Mouse (Mus musculus) gastrocnemius, adult 2 months (tissue): ENCODE results near the gene Ppp2r5d. TPM values are rescaled to one million over a fixed set of nuclear protein-coding genes. Genes with fewer than 3 reads are reported as not detected.

Experiments
- DNase-seq: peaks from one replicate; pipeline ENCODE4 v3.0.0; 2022
- H3K27ac ChIP-seq: fragments of 200-600 bp; 2 replicates; pipeline ENCODE4 v1.8.1; 2022; ENCODE audit warnings: mild to moderate bottlenecking
- H3K4me3 ChIP-seq: fragments of 200-600 bp; 2 replicates; pipeline ENCODE4 v1.8.1; 2022; ENCODE audit warnings: mild to moderate bottlenecking, moderate library complexity
- CTCF ChIP-seq: fragments of 200-600 bp; IDR thresholded peaks from 2 replicates; pipeline ENCODE4 v1.8.1; 2022; ENCODE audit warnings: antibody characterized with exemption, mild to moderate bottlenecking, moderate library complexity
- intact Hi-C: fragments of 180-260 bp; cut with DNase I; formaldehyde crosslinking; loops from one replicate; pipeline ENCODE4 v1.15.1; 2025
- total RNA-seq, 2 experiments: library from RNA; stranded (reverse); gene quantifications; 2 replicates each; pipeline ENCODE4 v1.2.3; 2021

Gene Ppp2r5d
- total RNA-seq, 2 experiments from 2014 or later = 30.0 to 33.1 TPM

- TF ChIP-seq CTCF = no peak
- intact Hi-C loops = loop anchor here (2.0 kb wide), 1 partner anchor 68 kb away; no protein-coding TSS in a partner anchor
- peak overlapping the region; percentile 91 for H3K4me3 ChIP-seq
- no peak for DNase-seq
- peak overlapping the region; percentile 93 for H3K27ac ChIP-seq
Measured at GRCm38 (mm10) chr17:46712442-46712841, 7.5 kb upstream of the Ppp2r5d start.

GRCm38 (mm10) chr17:46711612-46712271, 6.8 kb upstream of the Ppp2r5d start:
- peak; percentile 73 for DNase-seq
- Histone ChIP-seq H3K4me3 (peak overlapping the region; percentile 91), H3K27ac (peak overlapping the region; percentile 93)
- intact Hi-C loops = loop anchor here (2.0 kb wide), 1 partner anchor 67 kb away; no protein-coding TSS in a partner anchor
- TF ChIP-seq CTCF = no peak

- peak within 1 kb of the TSS; percentile 93 for H3K27ac ChIP-seq
Measured at GRCm38 (mm10) chr17:46710959-46711597, 6.2 kb upstream of the Ppp2r5d start, which contains the start of gene Pex6. Pex6 (plus strand) TSS chr17:46711463.

GRCm38 (mm10) chr17:46706375-46707089, 1.6 kb upstream of the Ppp2r5d start:
- intact Hi-C loops = loop anchor here (10.0 kb wide), 1 partner anchor 152 kb away; the partner anchor contains the start of gene Srf
- no peak for TF ChIP-seq CTCF
- Histone ChIP-seq H3K4me3 (no peak overlapping the region), H3K27ac (peak overlapping the region; percentile 38)
- DNase-seq = peak; percentile 59

More at GRCm38 (mm10) chr17:46710959-46711597, 6.2 kb upstream of the Ppp2r5d start, which contains the start of gene Pex6:
- TF ChIP-seq CTCF = no peak
- DNase-seq = peak; percentile 96
- peak within 1 kb of the TSS; percentile 91 for H3K4me3 ChIP-seq
- intact Hi-C loops = no loop called here

- TF ChIP-seq CTCF = no peak
- peak overlapping the region; percentile 92 for H3K27ac ChIP-seq
- H3K4me3 ChIP-seq = peak overlapping the region; percentile 74
- no peak for DNase-seq
- intact Hi-C loops = loop anchor here (10.0 kb wide), 1 partner anchor 149 kb away; the partner anchor contains the start of gene Srf
Measured at GRCm38 (mm10) chr17:46703971-46704886, 682 bp downstream of the Ppp2r5d start.

- no peak for DNase-seq
- intact Hi-C loops = loop anchor here (10.0 kb wide), 1 partner anchor 148 kb away; the partner anchor contains the start of gene Srf
- Histone ChIP-seq H3K4me3 (no peak overlapping the region), H3K27ac (no peak overlapping the region)
- no peak for TF ChIP-seq CTCF
Measured at GRCm38 (mm10) chr17:46702506-46702905, 2.4 kb downstream of the Ppp2r5d start.

- no peak for TF ChIP-seq CTCF
- no peak for DNase-seq
- Histone ChIP-seq H3K4me3 (no peak overlapping the region), H3K27ac (no peak overlapping the region)
- intact Hi-C loops = loop anchor here (10.0 kb wide), 1 partner anchor 147 kb away; the partner anchor contains the start of gene Srf
Measured at GRCm38 (mm10) chr17:46702100-46702499, 2.8 kb downstream of the Ppp2r5d start.

GRCm38 (mm10) chr17:46701489-46701888, 3.4 kb downstream of the Ppp2r5d start:
- Histone ChIP-seq H3K4me3 (no peak overlapping the region), H3K27ac (no peak overlapping the region)
- intact Hi-C loops = loop anchor here (10.0 kb wide), 1 partner anchor 147 kb away; the partner anchor contains the start of gene Srf
- TF ChIP-seq CTCF = no peak
- no peak for DNase-seq

- TF ChIP-seq CTCF = no peak
- intact Hi-C loops = loop anchor here (10.0 kb wide), 1 partner anchor 145 kb away; the partner anchor contains the start of gene Srf
- no peak overlapping the region for H3K27ac ChIP-seq
- no peak overlapping the region for H3K4me3 ChIP-seq
- DNase-seq = no peak
Measured at GRCm38 (mm10) chr17:46699912-46700311, 5.0 kb downstream of the Ppp2r5d start.

- no peak overlapping the region for H3K4me3 ChIP-seq
- intact Hi-C loops = no loop called here
- DNase-seq = no peak
Measured at GRCm38 (mm10) chr17:46699245-46699644, 5.7 kb downstream of the Ppp2r5d start.

GRCm38 (mm10) chr17:46698515-46698914, 6.4 kb downstream of the Ppp2r5d start:
- TF ChIP-seq CTCF = no peak
- Histone ChIP-seq H3K27ac (no peak overlapping the region), H3K4me3 (no peak overlapping the region)
- intact Hi-C loops = no loop called here
- DNase-seq = no peak

More at GRCm38 (mm10) chr17:46699245-46699644, 5.7 kb downstream of the Ppp2r5d start:
- no peak overlapping the region for H3K27ac ChIP-seq
- no peak for TF ChIP-seq CTCF
